8 mouse cellular contexts compared by ENCODE assay signal in the genomic region with DNA sequence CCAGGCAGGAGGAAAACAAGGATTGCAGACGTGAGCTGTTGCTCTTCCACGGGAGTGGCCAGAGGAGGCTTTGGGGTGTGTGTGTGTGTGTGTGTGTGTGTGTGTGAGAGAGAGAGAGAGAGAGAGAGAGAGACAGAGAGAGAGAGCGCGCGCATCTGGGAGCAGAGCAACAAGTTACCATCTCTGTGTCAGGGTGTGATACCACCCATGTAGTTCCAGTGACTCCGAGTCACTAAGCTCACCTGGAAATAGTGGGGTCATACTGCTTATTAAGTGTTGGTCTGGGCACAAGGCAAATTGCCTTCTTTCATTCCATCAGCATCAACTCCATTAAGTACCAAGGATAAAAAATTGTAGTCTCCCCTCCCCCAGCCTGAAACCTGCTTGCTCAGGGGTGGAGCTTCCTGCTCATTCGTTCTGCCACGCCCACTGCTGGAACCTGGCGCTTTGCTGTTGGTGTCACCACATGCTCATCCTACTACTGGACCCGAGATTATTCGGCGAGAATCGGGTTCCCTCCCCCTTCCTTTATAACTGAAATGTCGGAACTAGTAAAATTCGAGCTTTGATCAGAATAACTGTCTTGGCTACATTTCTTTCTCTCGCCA.
DNase-seq lines count a peak whose midpoint lies in the region; ATAC-seq and TF ChIP-seq lines count a peak whose summit lies in the region.
"Not testable (repeated sequence)": the region's sequence is repeated elsewhere in the genome, so short reads cannot be mapped to it uniquely, and the experiment has no call there.

No protein-coding gene starts in this region.

- peaks cover 23% of the 10 kb centered on the region for H3K4me1 ChIP-seq in embryonic facial prominence, embryonic 14.5 days (ENCODE audit: control insufficient read depth, insufficient read depth, low read length)
- not testable (repeated sequence) for H3K4me1 ChIP-seq in heart, embryonic 12.5 days (replicated peaks); lung, postnatal 0 days (ENCODE audit: insufficient read depth, low read depth, low read length); neural tube, embryonic 14.5 days (ENCODE audit: control insufficient read depth, insufficient read depth, low read length)
- peaks cover 28% of the 10 kb centered on the region for H3K4me1 ChIP-seq in limb, embryonic 14.5 days (ENCODE audit: control insufficient read depth, insufficient read depth, low read length)

- not testable (repeated sequence) for TF ChIP-seq EP300 in lung, postnatal 0 days (IDR thresholded peaks at IDR 0.05)

- not testable (repeated sequence) for H3K27ac ChIP-seq in embryonic facial prominence, embryonic 14.5 days (replicated peaks; ENCODE audit: low read depth, low read length); heart, embryonic 12.5 days (ENCODE audit: poor library complexity, severe bottlenecking); limb, embryonic 14.5 days (replicated peaks; ENCODE audit: low read depth, low read length); lung, postnatal 0 days (ENCODE audit: low read length); neural tube, embryonic 14.5 days (ENCODE audit: low read depth, low read length)

- not testable (repeated sequence) for H3K9ac ChIP-seq in embryonic facial prominence, embryonic 14.5 days (ENCODE audit: low read depth, low read length); heart, embryonic 12.5 days; lung, postnatal 0 days (replicated peaks; ENCODE audit: low read depth); neural tube, embryonic 14.5 days (replicated peaks; ENCODE audit: low read depth, low read length)
- H3K9ac ChIP-seq in limb, embryonic 14.5 days (ENCODE audit: low read depth, low read length, severe bottlenecking) = 0 out of 2 replicates have a peak overlapping the region, but pooled peaks have one; percentile 16

- ATAC-seq in embryonic facial prominence, embryonic 14.5 days (ENCODE audit: low read depth); heart, embryonic 12.5 days (ENCODE audit: insufficient number of reproducible peaks, low FRiP score); limb, embryonic 14.5 days (ENCODE audit: low FRiP score, low read depth); lung, postnatal 0 days: not testable (repeated sequence)
- ATAC-seq in inflammation-experienced regulatory T-cells, adult 6 months = peak; percentile 66
- peak; percentile 42; the same call in 1 of the 2 replicates for ATAC-seq in neural tube, embryonic 14.5 days (ENCODE audit: low read depth)

- H3K4me3 ChIP-seq in embryonic facial prominence, embryonic 14.5 days (ENCODE audit: low read depth, low read length) = 0 out of 2 replicates have a peak overlapping the region, but pooled peaks have one; percentile 4
- H3K4me3 ChIP-seq in heart, embryonic 12.5 days = peak overlapping the region; percentile 9
- not testable (repeated sequence) for H3K4me3 ChIP-seq in limb, embryonic 14.5 days (replicated peaks; ENCODE audit: low read length); lung, postnatal 0 days (ENCODE audit: low read depth, low read length); neural tube, embryonic 14.5 days (ENCODE audit: low read depth, low read length)

- H3K4me2 ChIP-seq in embryonic facial prominence, embryonic 14.5 days (ENCODE audit: low read depth, low read length) = peak overlapping the region; percentile 45
- H3K4me2 ChIP-seq in heart, embryonic 12.5 days = peak overlapping the region; percentile 65
- H3K4me2 ChIP-seq in limb, embryonic 14.5 days (replicated peaks; ENCODE audit: low read depth, low read length, severe bottlenecking) = peak overlapping the region; percentile 20
- peak overlapping the region; percentile 25 for H3K4me2 ChIP-seq in lung, postnatal 0 days (replicated peaks; ENCODE audit: low read depth, low read length)
- peak overlapping the region; percentile 31 for H3K4me2 ChIP-seq in neural tube, embryonic 14.5 days (ENCODE audit: low read depth, low read length)

- 20% methylated on average over 16 of the region's 16 CpGs for WGBS in embryonic facial prominence, embryonic 14.5 days
- 15% methylated on average over 16 of the region's 16 CpGs for WGBS in heart, embryonic 12.5 days
- 14% methylated on average over 16 of the region's 16 CpGs for WGBS in limb, embryonic 14.5 days
- WGBS in lung, postnatal 0 days = 17% methylated on average over 16 of the region's 16 CpGs
- WGBS in neural tube, embryonic 14.5 days = 16% methylated on average over 16 of the region's 16 CpGs

- H3K36me3 ChIP-seq in embryonic facial prominence, embryonic 14.5 days (ENCODE audit: control insufficient read depth, insufficient read depth, low read length); heart, embryonic 12.5 days; limb, embryonic 14.5 days (ENCODE audit: control insufficient read depth, insufficient read depth, low read length); lung, postnatal 0 days (ENCODE audit: insufficient read depth, low read length); neural tube, embryonic 14.5 days (ENCODE audit: control insufficient read depth, insufficient read depth, low read length): not testable (repeated sequence)

- H3K9me3 ChIP-seq in embryonic facial prominence, embryonic 14.5 days (ENCODE audit: control insufficient read depth, low read length); heart, embryonic 12.5 days (replicated peaks); limb, embryonic 14.5 days (ENCODE audit: control insufficient read depth, low read length); lung, postnatal 0 days (ENCODE audit: low read length); neural tube, embryonic 14.5 days (ENCODE audit: control insufficient read depth, low read length): not testable (repeated sequence)

- not testable (repeated sequence) for TF ChIP-seq CTCF in lung, postnatal 0 days (IDR thresholded peaks at IDR 0.05)

- TF ChIP-seq POLR2A in limb, embryonic 14.5 days (IDR thresholded peaks at IDR 0.05; ENCODE audit: borderline replicate concordance, extremely low read depth, insufficient read depth, insufficient read length) = not testable (repeated sequence)

- not testable (repeated sequence) for H3K27me3 ChIP-seq in embryonic facial prominence, embryonic 14.5 days (replicated peaks; ENCODE audit: control insufficient read depth, insufficient read depth, low read length); heart, embryonic 12.5 days (replicated peaks); limb, embryonic 14.5 days (ENCODE audit: control insufficient read depth, insufficient read depth, low read length); lung, postnatal 0 days (replicated peaks; ENCODE audit: insufficient read depth, low read length); neural tube, embryonic 14.5 days (ENCODE audit: control insufficient read depth, insufficient read depth, low read length)

- DNase-seq in MEL-GATA-1-ER (ENCODE audit: extremely low read depth, low read depth) = peak; percentile 71
- peak; percentile 30 for DNase-seq in embryonic facial prominence, embryonic 14.5 days (ENCODE audit: low spot score)
- DNase-seq in limb, embryonic 14.5 days (ENCODE audit: low spot score); lung, postnatal 0 days (ENCODE audit: low spot score): not testable (repeated sequence)
- DNase-seq in thymus, postnatal 4 days = peak; percentile 58
